Mouse (Mus musculus): Measurements from ENCODE around the gene Mrpl51.
A peak's percentile ranks its signal among the peaks of the same experiment; 100 is the strongest.

Mrpl51 gene

DNA sequence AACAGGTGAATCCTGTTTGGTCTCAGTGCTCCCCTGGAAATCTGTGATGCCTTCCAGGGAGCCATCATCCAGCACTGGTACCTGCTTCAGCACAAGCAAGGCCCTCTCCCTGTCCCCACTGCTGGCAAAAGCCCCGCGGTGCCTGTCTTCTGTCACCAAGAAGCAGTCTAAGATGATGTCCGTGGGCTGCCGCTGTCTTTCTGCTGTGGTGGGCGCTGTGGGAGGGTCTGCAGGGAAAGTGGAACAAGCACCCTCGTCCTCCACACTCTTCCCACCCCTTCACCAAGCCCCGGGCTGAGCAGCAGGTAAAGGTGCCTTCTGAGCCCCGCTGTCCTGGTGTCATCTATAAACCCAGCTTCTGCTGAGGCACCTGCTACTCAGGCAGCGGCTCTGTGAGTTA is 39.0 kb downstream of the Mrpl51 start:
- no peaks in the 10 kb centered on the region for H3K27me3 ChIP-seq (ENCODE audit: insufficient read depth, low read length)
- H3K36me3 ChIP-seq (ENCODE audit: insufficient read depth, low read length) = no peaks in the 10 kb centered on the region
- TF ChIP-seq NANOG (IDR thresholded peaks at IDR 0.05; ENCODE audit: borderline replicate concordance, low read length) (no peak), POU5F1 (IDR thresholded peaks at IDR 0.05; ENCODE audit: borderline replicate concordance, low read length) (no peak), CTCF (conservative IDR thresholded peaks at IDR 0.05; ENCODE audit: low read length) (no peak)
- H3K9me3 ChIP-seq (ENCODE audit: low read length) = no peaks in the 10 kb centered on the region
- peaks cover 31% of the 10 kb centered on the region for H3K4me1 ChIP-seq (replicated peaks; ENCODE audit: low read depth, low read length)
- peak overlapping the region; percentile 78 for H3K4me3 ChIP-seq (replicated peaks; ENCODE audit: low read length)

DNA sequence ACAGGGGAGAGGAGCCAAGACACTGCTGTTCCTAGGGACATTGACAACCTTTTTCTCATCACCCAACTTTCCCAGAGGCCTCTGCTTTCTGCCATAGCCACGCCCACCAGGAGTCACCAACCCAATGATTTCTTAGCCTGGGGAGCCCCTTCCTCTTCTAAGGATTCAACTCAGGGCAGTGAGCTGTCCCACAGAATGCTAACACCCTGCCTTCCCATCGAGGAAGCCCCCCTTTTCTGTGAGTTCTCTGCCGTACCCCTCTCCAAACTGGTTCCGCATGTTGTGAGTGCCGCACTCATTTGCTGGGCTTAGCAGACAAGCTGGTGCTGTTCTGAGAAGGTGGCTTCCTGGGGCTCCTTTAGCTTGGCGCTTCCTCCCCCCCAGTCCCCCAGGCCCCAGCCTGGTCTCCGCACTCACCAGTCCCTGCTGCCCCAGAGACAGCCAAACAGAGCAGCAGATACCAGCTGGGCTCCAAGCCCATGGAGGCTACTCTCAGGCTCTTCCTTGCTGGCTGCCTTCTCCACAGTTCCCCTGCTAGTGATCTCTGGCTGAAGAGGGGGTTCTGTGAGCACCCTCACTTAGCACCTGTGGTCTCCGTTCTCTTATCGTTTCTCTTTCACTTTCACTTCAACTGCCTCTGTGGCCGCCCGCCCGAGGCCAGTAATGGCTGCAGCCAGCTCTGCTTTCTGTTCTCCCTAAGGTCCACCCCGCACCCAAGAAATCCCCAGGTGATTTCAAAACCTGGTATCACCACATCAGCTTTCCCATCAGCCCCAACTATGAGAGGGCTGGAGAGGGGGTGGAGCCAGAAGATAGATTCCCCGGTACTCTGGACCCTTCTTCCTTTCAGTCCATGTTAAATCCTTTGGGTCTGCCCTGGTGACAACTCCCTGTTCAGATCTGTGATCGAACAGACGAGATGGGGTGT is 39.8 kb downstream of the Mrpl51 start, which contains the start of gene Tapbpl:
Tapbpl (minus strand) TSS at position 744 of the 928 bp plus-strand sequence.
- H3K36me3 ChIP-seq (ENCODE audit: insufficient read depth, low read length) = no peaks in the 10 kb centered on the region
- no peak for TF ChIP-seq POU5F1 (IDR thresholded peaks at IDR 0.05; ENCODE audit: borderline replicate concordance, low read length)
- no peak for TF ChIP-seq CTCF (conservative IDR thresholded peaks at IDR 0.05; ENCODE audit: low read length)
- TF ChIP-seq NANOG (IDR thresholded peaks at IDR 0.05; ENCODE audit: borderline replicate concordance, low read length) = no peak

GRCm38 (mm10) chr6:125232045-125232437 is 40.4 kb downstream of the Mrpl51 start:
- TF ChIP-seq CTCF (conservative IDR thresholded peaks at IDR 0.05; ENCODE audit: low read length) = no peak
- no peak for TF ChIP-seq POU5F1 (IDR thresholded peaks at IDR 0.05; ENCODE audit: borderline replicate concordance, low read length)
- no peak for TF ChIP-seq NANOG (IDR thresholded peaks at IDR 0.05; ENCODE audit: borderline replicate concordance, low read length)
- peaks cover 45% of the 10 kb centered on the region for H3K4me1 ChIP-seq (replicated peaks; ENCODE audit: low read depth, low read length)
- no peaks in the 10 kb centered on the region for H3K9me3 ChIP-seq (ENCODE audit: low read length)
- peak overlapping the region; percentile 78 for H3K4me3 ChIP-seq (replicated peaks; ENCODE audit: low read length)
- no peaks in the 10 kb centered on the region for H3K36me3 ChIP-seq (ENCODE audit: insufficient read depth, low read length)
- no peaks in the 10 kb centered on the region for H3K27me3 ChIP-seq (ENCODE audit: insufficient read depth, low read length)

More for the DNA sequence above, 39.8 kb downstream of the Mrpl51 start, which contains the start of gene Tapbpl:
- H3K4me1 ChIP-seq (replicated peaks; ENCODE audit: low read depth, low read length) = peaks cover 38% of the 10 kb centered on the region
- H3K9me3 ChIP-seq (ENCODE audit: low read length) = no peaks in the 10 kb centered on the region
- H3K4me3 ChIP-seq (replicated peaks; ENCODE audit: low read length) = peak within 1 kb of the TSS; percentile 78
- H3K27me3 ChIP-seq (ENCODE audit: insufficient read depth, low read length) = no peaks in the 10 kb centered on the region

DNA sequence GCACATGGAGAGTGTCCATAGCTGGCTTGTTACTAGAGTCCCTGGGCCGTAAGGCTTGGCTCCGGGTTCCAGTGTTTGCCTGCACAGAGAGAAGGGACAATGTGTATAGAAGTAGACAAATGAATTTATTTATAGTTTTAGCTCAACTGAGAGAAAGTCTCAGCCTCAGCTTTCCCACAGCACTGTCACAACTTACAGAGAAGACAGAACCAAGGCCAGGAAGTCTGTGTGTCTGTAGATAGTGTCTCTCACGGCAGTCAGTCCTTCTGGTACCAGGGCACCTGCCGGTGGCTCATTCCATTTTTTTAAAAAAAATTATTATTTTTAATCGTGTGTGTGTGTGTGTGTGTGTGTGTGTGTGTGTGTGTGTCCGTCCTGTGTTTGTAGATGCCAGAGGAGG is 40.9 kb downstream of the Mrpl51 start:
- Histone ChIP-seq H3K27me3 (ENCODE audit: insufficient read depth, low read length) (no peaks in the 10 kb centered on the region), H3K4me3 (replicated peaks; ENCODE audit: low read length) (no peak overlapping the region), H3K36me3 (ENCODE audit: insufficient read depth, low read length) (no peaks in the 10 kb centered on the region), H3K9me3 (ENCODE audit: low read length) (no peaks in the 10 kb centered on the region), H3K4me1 (replicated peaks; ENCODE audit: low read depth, low read length) (peaks cover 47% of the 10 kb centered on the region)
- TF ChIP-seq CTCF (conservative IDR thresholded peaks at IDR 0.05; ENCODE audit: low read length) = no peak
- TF ChIP-seq NANOG (IDR thresholded peaks at IDR 0.05; ENCODE audit: borderline replicate concordance, low read length) = no peak
- TF ChIP-seq POU5F1 (IDR thresholded peaks at IDR 0.05; ENCODE audit: borderline replicate concordance, low read length) = no peak

DNA sequence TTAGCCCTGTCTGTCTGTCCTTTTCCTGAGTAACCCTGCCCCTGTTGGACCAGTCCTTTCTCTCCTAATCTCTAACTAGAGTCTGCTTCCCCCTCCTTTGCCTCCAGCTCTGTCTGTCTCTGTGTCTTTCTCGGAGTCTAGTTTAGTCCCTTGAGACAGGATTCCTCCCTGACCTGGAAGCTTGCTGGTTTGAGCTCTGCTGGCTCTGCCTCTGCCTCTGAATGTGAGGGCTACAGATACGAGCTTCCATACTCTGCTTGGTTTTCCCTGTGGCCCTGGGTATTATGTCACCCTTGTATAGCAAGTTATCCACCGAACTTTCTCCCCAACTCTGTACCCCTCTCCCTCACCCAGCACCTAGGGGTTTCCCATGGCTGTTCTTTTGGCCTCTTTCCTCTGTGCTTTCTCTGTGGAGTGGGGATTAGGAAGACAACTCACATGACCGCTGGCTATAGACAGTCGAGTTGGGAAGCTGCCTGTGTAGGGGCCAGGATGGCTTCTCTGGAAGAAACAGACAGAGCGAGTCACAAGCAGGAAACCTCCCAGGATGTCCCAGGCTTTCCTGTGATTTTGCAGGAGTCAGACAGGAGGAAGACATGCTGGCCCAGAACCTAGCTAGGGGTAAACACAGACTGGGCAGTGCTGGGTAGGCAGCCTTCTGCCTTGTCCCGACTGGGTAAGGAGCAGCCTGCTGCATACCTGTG is 42.4 kb downstream of the Mrpl51 start:
- Histone ChIP-seq H3K4me3 (replicated peaks; ENCODE audit: low read length) (no peak overlapping the region), H3K36me3 (ENCODE audit: insufficient read depth, low read length) (no peaks in the 10 kb centered on the region), H3K9me3 (ENCODE audit: low read length) (no peaks in the 10 kb centered on the region), H3K4me1 (replicated peaks; ENCODE audit: low read depth, low read length) (peaks cover 47% of the 10 kb centered on the region), H3K27me3 (ENCODE audit: insufficient read depth, low read length) (no peaks in the 10 kb centered on the region)
- TF ChIP-seq CTCF (conservative IDR thresholded peaks at IDR 0.05; ENCODE audit: low read length) = no peak
- TF ChIP-seq POU5F1 (IDR thresholded peaks at IDR 0.05; ENCODE audit: borderline replicate concordance, low read length) = no peak
- TF ChIP-seq NANOG (IDR thresholded peaks at IDR 0.05; ENCODE audit: borderline replicate concordance, low read length) = no peak

- H3K4me1 ChIP-seq (replicated peaks; ENCODE audit: low read depth, low read length) = peaks cover 47% of the 10 kb centered on the region
- H3K36me3 ChIP-seq (ENCODE audit: insufficient read depth, low read length) = no peaks in the 10 kb centered on the region
- no peaks in the 10 kb centered on the region for H3K27me3 ChIP-seq (ENCODE audit: insufficient read depth, low read length)
- H3K9me3 ChIP-seq (ENCODE audit: low read length) = no peaks in the 10 kb centered on the region
- no peak for TF ChIP-seq POU5F1 (IDR thresholded peaks at IDR 0.05; ENCODE audit: borderline replicate concordance, low read length)
- TF ChIP-seq NANOG (IDR thresholded peaks at IDR 0.05; ENCODE audit: borderline replicate concordance, low read length) = no peak
- TF ChIP-seq CTCF (conservative IDR thresholded peaks at IDR 0.05; ENCODE audit: low read length) = no peak
- no peak overlapping the region for H3K4me3 ChIP-seq (replicated peaks; ENCODE audit: low read length)
Measured at GRCm38 (mm10) chr6:125234520-125234828, 42.9 kb downstream of the Mrpl51 start.

DNA sequence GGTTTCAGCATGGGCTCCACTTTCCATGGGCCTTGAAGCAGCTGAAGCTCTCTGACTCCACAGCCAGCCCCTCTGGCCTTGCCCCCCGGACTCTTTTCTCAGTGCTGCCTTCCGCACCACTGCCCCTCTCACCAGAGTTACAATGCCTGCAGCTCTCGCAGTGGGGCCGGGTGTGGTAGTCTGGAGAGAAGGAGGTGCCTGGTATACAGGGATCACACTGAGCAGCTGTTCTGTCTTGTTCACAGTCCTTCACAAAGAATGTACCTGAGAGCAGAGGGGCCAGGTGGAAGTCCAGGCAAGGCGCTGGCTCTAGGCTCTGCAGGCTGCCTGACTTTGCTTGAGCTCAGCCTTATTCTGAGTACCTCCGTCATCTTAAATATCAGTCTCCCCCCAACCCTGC is 44.7 kb downstream of the Mrpl51 start:
- TF ChIP-seq CTCF (conservative IDR thresholded peaks at IDR 0.05; ENCODE audit: low read length) = no peak
- no peak for TF ChIP-seq POU5F1 (IDR thresholded peaks at IDR 0.05; ENCODE audit: borderline replicate concordance, low read length)
- TF ChIP-seq NANOG (IDR thresholded peaks at IDR 0.05; ENCODE audit: borderline replicate concordance, low read length) = no peak
- Histone ChIP-seq H3K36me3 (ENCODE audit: insufficient read depth, low read length) (no peaks in the 10 kb centered on the region), H3K4me1 (replicated peaks; ENCODE audit: low read depth, low read length) (peaks cover 32% of the 10 kb centered on the region), H3K9me3 (ENCODE audit: low read length) (no peaks in the 10 kb centered on the region), H3K27me3 (ENCODE audit: insufficient read depth, low read length) (no peaks in the 10 kb centered on the region), H3K4me3 (replicated peaks; ENCODE audit: low read length) (no peak overlapping the region)

- Histone ChIP-seq H3K27me3 (ENCODE audit: insufficient read depth, low read length) (no peaks in the 10 kb centered on the region), H3K4me1 (replicated peaks; ENCODE audit: low read depth, low read length) (peaks cover 28% of the 10 kb centered on the region), H3K36me3 (ENCODE audit: insufficient read depth, low read length) (no peaks in the 10 kb centered on the region), H3K9me3 (ENCODE audit: low read length) (no peaks in the 10 kb centered on the region), H3K4me3 (replicated peaks; ENCODE audit: low read length) (no peak within 1 kb of the TSS)
- TF ChIP-seq CTCF (conservative IDR thresholded peaks at IDR 0.05; ENCODE audit: low read length) = no peak
- no peak for TF ChIP-seq POU5F1 (IDR thresholded peaks at IDR 0.05; ENCODE audit: borderline replicate concordance, low read length)
- TF ChIP-seq NANOG (IDR thresholded peaks at IDR 0.05; ENCODE audit: borderline replicate concordance, low read length) = no peak
Measured at GRCm38 (mm10) chr6:125236782-125237181, 45.2 kb downstream of the Mrpl51 start, which contains the start of gene Cd27. Gene Cd27, minus strand, starts transcription at chr6:125237010.

Data from E14TG2a.4 (cell line).